Mouse (Mus musculus) CD8-positive naive resting alpha-beta T cell, adult 2 months (primary cell): Measurements from ENCODE around the gene Ddx1.
"Not testable (repeated sequence)": the region's sequence is repeated elsewhere in the genome, so short reads cannot be mapped to it uniquely, and the experiment has no call there.

ENCODE experiments used
- DNase-seq, 2 experiments: peaks; one replicate each; pipeline ENCODE4 v3.0.0; 2022; ENCODE audit warnings: low read depth in 2 of 2, low spot score in 2 of 2

The Ddx1 gene

DNA sequence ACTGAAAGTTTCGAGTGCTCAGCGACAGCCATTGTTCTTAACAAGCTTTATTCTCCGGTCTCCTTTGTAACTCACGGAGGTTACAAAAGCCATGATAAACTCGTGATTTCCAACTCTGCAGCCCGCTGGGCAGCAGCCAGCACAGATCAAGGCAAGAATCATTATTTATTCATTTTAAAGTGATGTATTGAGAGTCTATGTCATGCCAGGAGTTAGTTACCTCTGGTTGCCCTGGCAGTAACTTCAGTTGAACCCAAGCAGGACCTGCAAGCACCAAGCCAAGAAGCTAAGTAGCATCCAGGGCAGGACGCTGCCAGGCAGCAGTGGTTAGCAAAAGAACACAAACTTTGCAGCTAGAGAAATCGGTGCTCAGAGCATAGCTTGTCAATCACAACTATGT lies 41.9 kb downstream of the Ddx1 start:
- DNase-seq, result no peak

DNA sequence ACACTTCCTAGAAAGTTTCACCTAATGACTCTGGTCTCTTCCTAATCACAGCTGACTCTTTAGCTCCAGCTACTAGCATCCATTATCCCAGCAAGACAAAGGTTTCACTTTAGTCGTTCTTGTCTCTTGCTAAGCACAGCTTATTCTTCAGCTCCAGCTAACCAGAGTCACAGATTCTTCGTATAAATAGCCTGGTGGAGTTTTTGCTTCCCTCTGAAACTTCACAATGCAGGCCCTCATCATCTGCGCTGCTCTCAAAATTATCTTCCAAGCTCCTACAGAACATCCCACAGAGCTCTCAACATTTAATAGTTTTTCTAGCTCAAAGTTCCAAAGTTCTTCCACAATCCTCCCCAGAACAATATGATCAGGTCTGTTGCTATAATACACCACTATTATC lies 43.3 kb downstream of the Ddx1 start:
- no peak for DNase-seq

DNA sequence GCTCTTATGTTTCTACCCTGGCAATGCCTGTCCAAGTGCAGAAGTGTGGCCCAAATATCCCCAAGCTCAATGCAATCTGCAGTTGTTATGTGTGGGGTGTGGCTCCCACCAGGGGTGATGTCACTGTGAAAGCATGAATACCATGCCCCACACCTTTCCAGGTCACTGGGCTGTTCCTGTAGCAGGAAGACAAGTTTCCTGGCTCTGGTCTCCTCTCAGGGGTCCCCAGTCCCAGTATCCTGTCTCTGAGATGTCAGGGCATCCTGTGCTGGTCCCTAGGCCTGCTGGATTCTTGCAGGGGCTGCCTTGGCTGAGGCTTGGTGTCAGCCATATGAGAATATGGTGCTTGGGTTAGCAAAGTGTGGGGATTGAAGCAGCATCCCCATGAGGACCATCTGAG lies 46.7 kb downstream of the Ddx1 start:
- no peak for DNase-seq

DNA sequence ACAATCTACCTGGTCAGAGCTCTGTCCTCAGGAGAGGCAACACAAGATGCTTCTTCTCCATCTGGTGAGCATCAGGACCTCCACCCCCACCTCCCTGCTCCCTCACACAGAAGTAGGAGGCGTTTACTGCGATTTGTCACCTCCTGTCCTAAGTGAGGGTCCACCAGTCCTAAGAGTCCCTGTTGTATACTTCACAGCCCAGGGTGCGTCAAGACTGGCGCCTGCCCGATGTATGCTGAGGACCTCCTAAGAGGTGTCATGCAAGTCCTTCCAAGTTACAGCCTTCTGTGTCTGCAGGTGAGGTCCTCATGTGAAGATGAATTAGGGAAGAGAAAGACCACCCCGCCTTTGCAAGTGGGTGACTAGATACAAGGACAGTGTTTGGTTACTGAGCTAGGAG lies 48.4 kb downstream of the Ddx1 start:
- no peak for DNase-seq

DNA sequence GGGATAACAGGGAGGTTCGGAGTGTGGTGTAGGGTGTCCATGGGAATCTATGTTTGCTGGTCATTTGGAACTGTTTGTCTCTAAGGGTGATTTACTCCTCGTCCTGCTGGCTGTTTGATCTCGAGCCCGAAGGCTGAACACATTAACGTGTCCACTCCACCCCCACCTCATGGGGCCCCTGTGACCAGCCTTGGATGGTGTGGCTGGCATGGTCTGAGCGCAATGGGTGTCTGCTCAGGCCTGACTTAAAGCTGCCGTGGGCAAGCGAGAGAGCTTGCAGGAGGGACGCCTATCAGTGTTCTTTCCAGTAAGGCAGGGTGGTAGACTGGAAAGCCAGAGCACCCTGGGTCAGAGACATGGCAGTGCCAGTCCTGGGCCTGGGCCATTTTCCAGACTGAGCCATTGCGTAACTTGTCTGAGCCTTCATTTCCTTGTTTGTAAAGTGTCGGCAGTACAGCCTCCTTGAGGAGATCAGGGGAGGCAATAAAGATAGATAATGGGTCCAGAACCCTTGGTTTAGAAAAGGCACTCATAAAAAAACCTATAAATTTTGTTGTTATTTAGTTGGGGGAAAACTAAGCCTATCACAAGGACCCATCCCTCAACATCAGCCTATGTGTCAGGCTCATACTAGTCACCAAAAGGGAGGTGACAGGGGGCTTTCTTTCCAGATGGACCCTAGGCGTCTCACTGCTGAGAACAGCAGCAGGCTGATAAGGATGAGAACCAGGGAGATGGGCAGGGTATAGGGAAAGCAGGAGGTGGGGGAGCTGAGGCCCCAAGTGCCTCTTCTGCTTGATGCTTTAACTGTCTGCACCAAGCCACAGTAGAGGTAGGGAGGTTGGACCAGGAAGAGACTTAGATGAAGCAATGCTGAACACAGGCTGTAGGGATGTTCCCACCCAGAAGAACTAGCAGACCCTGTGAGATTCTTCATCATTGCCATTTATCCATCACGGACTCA lies 49.4 kb downstream of the Ddx1 start:
- no peak for DNase-seq

DNA sequence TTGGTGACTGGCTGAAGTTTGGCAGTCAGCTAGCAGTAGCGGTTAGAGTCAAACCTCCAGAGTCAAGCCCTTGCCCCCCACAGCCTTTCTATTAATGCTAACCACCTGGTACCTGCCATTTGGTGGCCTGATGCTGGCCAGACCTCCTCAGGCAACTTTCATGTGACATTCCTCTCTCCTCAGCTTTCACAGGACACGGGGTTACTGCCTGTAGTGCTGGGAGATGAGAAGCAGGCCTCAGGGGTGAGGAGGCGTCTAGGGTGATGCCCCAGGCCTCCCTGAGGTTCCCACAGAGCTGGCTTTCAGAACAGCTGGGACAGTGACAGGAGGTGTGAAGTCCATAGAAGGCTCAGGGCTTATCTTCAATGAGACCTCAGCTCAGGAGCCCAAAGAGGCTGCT lies 50.9 kb downstream of the Ddx1 start:
- no peak for DNase-seq

DNA sequence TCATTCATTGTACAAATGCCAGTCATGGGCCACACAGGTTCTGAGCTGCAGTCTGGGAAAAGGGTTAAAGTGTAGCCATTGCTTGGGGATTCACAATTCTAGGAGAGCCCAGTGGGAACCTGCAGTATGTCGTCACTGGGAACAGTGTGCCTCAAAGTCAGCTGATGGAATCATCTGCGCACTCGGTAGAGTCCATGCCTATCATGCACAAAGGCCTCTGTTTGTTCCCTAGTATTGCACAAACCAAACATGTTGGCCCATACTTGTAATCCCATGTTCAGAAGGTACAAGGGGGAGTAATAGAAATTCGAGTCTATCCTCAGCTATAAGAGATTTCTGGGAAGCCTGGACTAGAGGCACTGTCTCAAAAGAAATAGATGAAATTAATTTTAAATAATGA lies 52.9 kb downstream of the Ddx1 start:
- no peak for DNase-seq

DNA sequence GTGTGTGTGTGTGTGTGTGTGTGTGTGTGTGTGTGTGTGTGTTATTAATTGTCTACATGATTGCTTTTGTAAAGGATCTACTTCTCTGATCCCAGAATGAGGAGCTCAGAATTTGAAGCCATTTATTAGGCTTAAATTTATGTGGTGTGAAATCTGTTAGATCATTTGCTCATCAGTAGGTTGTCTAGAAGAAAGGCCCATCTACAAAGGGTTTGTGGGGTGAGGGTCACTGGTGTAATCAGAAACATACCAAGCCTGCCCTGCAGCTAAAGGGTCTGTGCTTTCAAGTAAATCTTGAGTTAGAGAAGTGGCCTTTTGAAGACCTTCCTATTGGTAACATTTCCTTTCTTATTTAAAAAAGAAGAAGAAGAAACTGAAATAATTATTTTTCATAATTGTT lies 53.5 kb downstream of the Ddx1 start:
- DNase-seq, result no peak

DNA sequence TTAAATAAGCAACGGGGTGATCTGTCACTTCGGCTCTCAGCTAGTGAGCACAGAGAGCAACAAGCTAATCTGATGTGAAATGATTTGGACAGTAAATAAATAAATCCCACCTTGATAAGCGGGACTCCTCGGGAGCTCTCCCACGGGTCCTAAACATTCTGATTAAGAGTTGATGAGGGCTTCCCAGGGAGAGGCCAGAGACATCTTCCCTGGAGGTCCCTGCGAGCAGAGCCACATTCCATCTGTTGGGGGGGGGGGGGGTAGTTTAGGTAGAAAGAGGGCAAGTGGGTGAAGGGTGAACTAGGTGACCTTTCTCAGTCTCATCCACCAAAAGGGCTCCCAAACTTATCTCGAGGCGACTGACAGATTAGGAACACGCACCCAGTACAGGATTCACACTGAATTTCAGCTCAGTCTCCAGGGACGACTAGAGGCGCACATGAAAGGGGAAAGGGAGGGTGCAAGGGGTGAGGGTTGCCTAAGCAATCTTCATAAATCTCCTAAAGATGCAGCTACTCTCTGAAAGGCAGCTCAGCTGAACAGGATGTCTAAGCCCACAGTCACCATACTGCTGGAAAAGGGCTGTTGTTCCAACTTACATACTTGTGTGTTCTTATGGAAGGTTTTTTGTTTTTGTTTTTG lies 60.8 kb downstream of the Ddx1 start:
- no peak for DNase-seq

DNA sequence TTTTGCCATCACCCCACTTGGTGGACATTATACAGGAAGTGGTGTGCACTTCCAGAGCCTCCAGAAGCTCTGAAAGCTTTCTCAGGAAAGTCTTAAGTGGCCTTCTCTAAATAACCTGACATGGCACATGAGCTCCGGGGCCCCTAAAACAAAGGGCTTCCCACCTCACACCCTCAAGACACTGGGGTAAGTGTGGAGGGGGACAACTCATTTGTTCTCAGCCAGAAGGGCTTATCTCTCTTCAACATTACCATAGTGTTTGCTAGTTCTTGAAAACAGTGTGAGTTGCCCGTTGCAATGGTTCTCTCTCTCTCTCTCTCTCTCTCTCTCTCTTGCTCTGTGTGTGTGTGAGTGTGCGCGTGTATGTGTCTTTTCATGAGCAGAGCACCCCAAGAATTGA lies 62.8 kb downstream of the Ddx1 start:
- DNase-seq, result no peak

DNA sequence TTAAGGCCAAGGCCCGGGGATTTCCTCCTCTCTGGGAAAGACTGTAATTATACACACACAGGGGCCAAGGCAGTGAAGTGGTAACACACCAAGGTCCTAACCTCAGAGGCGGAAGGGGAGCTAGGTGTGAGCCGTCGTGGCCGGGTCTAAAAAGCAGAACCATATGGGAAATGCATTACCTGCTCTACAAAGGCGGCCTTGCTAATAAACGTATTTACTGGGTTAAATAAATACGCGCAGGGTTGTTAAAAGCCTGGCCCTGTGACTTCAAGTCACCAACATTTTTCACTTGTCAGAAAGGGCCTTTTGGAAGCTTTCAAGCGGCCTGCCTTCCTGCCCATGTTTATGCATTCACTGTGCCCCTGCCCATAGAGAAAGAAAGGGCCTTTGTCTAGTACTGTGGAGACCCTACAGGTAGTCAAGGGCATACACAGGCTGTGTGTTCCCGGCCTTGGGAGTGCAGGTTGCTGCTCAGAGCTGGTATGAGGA lies 64.1 kb downstream of the Ddx1 start:
- no peak for DNase-seq

DNA sequence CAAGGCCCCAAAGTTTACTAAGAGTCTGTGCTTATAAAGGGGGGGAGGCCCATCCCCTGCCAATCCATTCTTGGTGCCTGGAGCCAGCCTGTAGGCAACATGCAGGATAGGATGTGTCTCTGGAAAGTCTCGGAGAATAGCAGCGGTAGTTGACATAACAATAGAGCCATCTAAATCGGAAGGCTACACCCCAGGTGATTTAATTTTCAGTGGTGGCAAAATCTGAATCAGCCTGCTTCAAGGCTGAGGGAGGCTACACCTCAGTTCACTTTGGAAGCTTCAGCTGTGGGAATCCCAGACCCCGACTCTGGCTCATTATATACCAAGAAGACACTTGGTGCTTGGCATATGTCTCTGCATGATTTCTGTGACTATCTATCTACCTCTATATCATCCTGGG lies 64.9 kb downstream of the Ddx1 start:
- DNase-seq, result not testable (repeated sequence)

DNA sequence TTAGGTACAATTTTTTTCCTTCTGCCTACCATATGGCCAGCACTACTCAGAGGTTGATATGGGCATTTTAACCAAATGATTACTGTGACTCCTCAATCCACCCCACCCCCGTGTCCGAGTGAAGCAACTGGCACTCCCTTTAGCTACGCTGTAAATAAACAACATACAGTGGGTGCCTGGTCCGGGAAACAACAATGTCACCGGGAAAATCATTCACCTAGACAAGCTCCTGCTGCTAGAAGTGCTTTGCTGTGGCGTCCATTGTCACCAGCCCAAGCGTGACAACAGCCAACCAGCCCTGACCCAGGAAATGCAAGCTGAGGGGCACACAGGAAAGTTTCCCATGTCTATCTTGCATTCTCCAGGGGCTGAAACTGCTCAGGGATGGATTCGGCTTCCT lies 66.8 kb downstream of the Ddx1 start:
- no peak for DNase-seq

DNA sequence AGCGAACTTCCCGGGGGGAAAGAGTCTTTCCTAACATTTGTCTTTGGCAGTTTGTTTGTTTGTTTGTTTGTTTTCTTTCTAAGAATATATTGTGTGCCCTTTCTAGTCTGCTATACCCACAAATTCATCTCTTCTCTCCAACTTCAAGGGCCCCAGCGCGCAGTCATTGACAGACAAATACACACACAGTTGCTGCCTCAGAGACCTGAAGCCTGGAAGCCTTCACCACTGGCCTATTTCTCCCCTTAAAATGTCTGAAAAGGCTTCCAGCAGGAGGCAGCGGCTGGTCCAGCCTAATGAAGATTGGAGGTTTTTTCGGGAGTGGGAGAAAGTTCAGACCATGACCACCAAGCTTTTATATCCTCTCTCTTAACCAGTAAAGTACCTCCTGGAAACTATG lies 67.3 kb downstream of the Ddx1 start:
- no peak for DNase-seq

DNA sequence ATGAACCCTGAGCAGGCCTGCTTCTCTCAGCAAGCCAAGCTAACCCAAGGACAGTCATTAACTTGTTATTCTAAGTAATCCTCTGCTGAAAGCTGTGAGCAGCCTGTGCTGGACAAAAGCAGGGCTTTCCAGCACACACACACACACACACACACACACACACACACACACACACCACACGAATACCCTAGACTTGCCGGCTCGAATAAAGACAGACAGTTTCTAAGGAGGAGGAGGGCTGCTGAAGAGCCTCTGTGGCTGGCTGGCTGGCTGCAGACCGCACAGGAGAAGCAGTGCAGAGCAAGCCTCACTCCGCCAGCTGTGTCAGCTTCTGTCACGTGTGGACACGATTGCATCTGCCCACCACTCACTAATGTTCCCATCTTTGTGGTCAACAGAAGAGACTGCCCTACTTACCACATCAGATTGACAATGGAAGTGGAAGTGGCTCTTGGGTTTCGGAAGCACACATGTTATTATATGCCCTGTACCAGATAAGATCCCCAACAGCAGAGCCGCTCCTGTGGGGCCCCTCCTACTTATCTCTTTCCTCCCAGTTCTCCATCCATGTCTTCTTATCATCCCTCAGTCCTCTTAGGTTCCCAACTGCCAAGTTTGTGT lies 68.2 kb downstream of the Ddx1 start:
- no peak for DNase-seq

DNA sequence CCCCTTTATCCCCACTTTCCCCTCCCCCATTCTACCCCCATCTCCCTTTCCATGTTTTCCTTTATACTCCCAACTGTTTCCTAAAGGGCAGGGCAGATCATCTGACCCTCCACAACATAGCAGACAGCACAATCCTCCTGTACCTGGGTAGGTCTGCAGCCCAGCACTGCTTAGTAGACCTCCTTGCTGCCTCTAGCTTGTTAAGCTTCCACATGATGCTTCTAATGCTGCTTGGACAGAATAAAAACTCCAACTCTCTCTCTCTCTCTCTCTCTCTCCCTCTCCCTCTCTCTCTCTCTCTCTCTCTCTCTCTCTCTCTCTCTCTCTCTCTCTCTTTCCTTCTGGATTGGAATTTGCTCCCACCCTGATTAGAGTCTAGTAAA lies 68.7 kb downstream of the Ddx1 start:
- DNase-seq, result no peak

DNA sequence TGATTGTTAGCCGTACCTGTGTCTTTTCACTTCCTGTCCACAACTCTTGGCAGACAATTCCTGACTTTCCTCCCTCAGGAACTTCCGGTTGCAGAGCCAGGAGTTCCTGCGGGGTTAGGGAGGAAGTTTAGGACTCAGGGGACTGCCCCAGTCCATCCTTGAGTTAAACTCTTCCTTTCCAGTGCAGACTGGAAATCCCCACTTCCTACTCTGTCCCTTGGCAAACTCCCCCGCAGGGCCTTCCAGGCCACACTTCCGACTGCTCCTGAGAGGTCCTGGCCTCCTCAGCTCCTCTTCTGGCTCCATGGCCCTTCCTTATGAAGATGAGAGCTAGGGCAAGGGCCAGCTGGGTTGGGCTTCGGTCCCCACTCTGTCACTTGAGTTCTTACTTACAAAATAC lies 71.4 kb downstream of the Ddx1 start:
- DNase-seq, result no peak

DNA sequence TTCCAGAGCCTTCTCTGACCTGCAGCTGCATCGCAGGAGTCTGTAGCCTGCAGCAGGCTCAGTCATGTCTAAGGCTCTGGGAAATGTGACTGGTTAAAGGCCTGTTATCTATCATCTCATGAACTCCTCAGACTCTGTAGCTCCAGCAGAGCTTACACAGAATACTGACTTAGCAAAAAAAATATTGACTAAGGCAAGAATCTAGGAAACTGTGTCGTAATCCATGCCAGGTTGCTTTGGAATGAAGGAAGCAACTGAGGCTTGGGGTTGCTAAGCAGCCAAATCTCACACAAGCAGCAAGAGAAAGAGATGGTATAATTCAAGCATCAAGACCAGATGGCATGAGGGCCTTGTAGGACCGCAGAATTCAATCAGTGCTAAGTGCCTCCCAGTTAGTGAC lies 72.1 kb downstream of the Ddx1 start:
- no peak for DNase-seq

DNA sequence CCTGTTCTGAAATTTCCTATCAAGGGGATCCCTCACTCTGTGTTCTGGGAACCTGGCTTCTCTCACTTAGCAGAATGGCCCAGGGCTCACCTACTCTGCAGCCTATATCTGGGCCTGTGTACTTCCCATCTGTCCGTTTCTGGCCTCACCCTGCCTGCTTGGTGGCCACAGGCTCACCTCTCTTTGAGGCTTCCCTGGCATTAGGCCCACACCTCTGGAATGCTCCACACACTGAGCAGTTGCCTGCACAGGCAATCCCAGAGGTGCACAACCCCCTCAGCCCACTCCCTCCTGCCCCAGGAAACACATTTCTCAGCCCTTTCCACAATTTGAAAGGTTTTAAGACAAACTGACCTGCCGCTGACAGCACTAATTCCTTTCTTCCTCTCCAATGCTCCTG lies 72.9 kb downstream of the Ddx1 start:
- no peak for DNase-seq

DNA sequence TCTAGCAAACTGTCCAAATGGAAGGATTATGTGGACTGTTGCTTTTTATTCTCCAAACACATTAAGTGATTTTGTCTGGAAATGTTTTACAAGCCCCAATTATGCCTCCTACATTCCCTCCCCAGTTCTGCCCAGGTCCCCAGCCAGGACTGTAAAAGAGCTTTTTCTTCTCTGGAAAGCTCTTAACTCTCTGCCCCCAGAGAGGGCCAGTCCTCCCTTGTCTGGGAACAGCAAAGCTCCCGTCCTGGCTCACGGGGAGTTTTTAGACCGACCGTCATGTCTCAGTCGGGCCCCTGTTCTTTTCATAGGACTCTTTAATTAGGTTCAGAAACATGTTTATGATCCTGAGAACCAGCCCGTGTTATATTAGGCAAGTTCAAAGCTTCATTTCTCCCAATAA lies 75.0 kb downstream of the Ddx1 start:
- DNase-seq, result no peak

DNA sequence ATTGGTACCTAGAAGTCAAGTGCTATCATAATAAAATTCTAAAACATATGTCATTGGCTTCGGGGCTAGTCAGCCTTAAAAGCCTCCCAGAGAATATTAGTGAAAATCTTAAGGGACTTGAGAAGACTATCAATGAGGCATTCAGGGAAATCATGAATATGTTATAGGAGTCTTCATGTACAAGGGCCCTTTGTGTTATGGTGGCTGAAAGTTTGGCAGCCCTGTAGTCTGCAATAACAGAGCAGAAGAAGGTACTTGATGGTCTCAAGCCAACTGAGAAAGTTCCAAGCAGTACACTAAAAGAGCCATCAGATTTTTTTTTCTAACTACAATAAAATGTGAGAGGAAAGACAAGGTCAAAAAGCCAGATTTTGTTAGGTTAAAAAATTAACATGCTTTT lies 80.9 kb downstream of the Ddx1 start:
- no peak for DNase-seq

DNA sequence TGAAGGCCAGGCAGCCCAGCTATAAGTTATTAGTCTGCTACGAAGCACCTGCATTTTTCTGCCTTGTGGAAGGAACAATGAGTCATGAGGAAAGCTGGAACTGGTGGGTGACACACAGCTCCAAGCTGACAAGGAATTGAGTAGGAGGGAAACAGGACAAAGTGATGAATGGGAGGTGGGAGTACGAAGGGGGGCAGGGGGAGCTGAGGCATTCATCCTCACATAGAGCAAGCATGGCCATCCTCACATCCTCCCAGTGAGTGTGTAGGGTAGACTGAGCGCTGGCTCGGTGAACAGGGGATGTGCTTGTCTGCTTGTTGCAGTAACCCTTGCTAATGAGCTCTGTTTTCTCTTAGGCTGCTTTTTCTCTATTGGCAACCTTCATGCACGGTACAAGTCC lies 81.9 kb downstream of the Ddx1 start:
- DNase-seq, result no peak
